Mouse (Mus musculus) kidney, adult 9 months (tissue): ENCODE results near the gene Habp2.
"Not testable (repeated sequence)": the region's sequence is repeated elsewhere in the genome, so short reads cannot be mapped to it uniquely, and the experiment has no call there.

Source experiments
- DNase-seq: peaks from one replicate; pipeline ENCODE4 v3.0.0; 2022

Gene Habp2

DNA sequence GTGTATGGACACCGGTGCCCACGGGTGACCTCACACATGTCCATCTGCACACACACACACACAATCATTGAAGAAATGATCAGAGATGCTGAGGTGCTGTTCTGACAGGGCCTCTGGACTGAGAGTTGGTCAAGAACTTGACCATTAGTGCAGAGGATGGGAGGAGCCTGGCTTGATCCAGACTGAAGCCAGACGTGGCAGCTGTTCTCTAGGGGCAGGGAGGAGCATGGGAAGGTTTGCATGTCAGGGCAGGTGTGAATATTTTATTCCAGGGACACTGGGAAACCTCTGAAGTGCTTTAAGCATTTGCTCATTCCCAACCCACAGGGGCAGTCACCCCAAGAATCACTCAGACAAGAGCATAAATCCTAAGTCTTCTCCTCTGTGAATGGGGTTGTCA lies 10.3 kb downstream of the Habp2 start:
- DNase-seq, result no peak

DNA sequence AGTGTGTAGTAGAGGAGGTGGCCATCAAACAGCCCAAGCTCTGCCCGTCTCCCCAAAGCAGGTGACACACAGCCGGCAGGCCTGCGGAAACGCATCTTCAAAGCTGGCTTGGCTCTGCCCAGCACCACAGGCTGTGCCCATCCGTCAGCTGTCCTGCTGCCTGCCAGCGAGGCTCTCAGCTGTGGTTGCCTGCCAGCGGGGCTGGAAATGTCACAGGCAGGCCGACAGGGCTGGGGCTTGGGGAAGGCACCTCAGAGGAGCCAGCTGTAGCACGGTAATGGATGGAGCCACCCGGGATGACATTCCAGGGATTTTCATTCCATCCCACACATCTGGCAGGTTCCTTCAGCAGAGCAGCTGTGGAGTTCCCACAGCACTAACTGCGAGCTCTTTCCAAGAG lies 13.9 kb downstream of the Habp2 start:
- DNase-seq, result no peak

DNA sequence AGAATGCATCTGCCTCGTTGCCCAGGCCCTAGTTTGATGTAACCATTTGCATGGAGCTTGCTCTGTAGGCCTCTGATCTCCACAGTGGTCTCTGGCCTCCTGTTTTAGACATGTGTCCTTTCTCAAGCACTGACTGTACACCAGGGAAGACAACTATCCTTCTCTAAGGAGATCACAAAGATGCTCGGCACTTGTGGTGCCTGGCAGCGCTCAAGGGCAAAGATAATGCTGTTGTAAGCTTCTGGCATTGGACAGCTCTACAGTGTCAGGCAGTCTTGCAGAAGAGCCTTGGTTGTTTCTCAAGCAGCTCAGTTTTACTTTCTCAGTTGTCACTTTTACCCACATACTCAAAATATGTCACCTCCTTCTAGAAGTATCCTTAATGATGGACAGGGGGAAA lies 29.6 kb downstream of the Habp2 start:
- no peak for DNase-seq

DNA sequence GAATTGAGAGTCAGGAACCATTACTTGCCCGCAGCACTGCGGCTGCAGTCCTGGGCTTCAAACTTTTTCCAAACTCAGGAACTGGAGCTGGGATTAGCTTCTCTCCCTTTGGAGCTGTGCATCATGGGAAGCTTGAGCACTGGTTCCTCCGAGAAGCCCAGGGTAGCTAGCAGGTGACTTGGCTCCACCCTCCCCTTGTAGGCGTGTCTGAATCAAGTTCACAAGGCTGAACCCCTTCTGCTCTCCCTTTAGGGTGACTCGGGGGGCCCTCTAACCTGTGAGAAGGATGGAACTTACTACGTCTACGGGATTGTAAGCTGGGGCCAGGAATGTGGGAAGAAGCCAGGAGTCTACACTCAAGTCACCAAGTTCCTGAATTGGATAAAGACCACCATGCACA lies 32.3 kb downstream of the Habp2 start:
- no peak for DNase-seq

DNA sequence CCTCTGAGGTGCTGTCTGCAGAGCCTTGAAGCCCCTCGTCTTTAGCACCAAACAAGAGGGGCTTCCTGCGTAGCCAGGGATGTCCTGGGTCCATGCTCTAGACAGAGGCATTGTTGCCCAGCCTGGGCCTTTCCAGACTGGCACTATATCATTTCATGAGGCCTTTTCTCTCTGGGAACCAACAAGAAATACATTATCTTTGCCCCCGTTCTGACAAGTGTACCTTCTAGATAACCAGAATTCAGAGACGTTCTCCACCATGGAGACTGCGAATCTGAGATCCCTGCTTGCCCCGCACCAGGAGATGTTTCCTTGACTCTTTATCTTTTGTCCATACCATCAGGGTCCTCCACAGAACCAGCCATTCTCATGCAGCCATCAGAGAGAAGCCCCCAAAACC lies 32.7 kb downstream of the Habp2 start:
- no peak for DNase-seq

DNA sequence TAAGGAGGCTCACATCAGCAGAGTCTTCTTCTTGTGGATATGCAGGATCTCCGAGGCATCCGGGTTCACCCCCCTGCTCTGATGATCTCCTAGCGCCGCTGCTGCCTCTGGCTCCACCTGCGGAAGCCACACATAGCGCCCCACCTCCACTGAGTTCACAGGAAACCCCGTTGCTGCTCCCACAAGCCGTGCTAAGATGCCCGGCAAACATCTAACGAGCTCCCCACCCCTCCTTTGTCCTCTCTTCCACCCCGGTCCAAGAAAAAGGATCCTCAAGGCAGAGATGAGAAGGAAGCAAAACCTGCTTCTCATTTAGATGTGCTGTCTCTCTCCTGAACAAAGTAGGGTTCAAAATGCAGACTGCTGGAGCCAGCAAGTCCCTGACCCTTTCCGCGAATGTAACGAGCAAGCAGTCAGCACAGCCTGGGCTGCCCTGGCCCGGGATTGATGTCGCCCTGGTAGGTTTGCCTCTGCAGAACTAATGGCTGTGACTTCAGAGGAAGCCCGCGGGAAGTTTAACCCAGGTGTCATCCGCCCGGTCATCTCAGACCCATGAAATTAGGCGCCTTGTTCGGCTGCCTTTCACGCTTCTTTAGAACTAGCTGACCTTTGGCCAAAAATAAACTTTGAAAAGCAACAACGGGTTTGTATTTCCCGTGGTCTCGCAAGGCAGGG lies 33.4 kb downstream of the Habp2 start:
- DNase-seq, result peak; percentile 57

DNA sequence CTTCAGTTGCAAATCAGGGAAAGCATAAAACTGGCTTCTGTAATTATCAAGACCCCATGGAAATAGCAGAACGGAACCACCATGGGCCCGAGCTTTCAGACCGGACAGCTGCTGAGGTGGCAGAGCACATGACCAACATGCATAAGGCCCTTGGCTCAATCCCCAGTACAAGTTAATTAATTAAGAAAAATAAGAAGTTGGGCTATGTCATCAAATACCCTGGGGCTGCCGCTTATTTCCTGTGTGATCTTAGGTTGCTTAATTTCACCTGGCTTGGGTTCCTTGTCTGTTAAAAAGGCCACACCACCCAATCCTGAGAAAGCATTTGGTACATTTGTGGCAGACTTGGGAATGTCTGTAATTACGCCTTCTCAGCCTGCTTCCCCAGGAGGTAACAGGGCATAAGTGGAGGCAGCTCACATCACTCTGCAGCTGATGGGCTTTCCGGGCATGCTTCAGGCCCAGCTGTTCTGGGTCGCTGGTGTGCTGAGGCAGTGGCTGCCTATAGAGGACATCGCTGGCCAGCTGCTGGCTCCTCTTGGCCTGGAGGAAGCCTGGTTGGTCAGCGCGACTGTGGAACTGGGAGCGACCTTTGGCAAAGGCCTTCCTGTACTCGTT lies 34.5 kb downstream of the Habp2 start:
- DNase-seq, result peak; percentile 65

DNA sequence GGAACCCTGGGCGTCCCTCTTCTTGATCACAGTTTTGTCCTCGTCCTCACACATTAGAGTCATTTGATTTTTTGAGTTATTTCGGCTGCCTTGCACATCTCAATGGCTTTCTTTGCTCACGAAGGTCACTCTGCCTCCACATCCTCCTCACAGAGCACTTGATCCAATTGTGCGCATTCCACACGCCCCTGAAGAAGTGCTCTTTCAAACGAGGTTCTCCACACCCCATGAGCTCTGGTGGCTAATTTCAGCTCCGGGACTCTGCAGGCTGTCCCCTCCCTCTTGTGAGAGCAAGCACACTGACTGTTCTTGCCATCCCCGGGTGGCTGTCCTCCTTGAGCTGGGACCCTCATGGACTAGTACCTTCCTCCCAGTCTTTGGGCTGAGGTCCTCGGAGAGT lies 38.7 kb downstream of the Habp2 start:
- DNase-seq, result no peak

DNA sequence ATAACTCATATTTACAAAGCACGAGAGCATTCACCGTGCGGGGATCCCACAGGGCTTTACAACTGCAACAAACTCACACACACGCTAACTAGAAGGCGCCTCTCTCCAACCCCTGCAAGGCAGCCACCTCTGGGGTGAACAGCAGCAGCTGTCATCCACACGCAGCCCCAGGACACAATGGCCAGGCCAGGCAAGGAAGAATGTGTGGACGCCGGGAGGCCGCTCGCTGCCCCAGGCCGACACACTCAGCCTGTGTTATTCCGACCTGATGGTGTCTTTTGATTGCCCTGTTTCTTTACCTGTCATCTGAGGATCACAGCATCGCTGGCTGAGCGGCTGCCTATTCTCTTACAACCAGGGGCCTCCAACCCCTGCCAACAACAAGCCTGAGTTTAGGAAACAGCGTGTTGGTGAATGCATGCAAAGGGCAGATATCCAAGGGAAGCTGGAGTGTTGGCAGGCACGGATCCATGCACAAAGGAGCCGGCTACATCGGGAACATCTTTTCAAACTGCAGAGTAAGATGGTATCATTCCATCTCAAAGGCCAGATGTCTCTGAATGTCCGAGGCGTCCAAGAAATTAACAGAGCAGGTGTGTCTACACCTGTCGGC lies 39.4 kb downstream of the Habp2 start:
- no peak for DNase-seq

DNA sequence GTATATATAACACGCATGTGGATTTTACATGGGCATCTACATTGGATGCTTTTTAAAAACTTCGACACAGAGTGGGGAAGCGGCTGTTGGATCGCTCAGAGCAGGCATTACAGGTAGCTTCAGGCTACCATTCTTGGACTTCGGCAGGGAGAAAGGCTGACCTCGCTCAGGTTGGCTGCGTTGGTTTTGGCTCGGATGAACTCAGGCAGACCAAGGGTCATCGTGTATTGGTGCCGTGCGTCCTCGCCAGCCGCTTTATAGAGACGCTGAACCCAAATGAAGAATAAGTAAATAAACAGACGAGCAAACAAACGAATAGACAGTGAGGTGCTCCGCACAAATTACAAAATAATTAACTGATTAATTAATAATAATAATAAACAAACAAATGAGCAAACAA lies 49.4 kb downstream of the Habp2 start:
- DNase-seq, result peak; percentile 83

DNA sequence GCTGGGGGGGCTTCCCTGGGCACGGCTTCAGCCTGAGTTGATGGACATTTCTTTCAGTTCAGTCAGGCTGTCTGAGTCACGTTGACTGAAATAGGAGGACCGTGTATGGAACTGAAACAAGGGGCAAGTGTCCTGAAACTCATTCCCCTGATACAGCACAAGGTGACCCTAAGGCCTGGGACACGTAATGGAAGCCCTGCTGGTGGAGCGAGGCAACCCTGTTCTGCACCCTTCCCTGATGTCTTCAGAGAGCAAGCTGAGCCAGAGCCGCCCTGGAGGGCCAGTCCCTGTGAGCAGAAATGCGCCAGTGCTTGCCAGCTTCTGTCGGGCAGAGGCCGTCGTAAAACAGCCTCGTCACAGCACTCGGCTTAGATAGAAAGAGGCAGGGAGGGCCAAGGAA lies 49.9 kb downstream of the Habp2 start:
- peak; percentile 59 for DNase-seq

DNA sequence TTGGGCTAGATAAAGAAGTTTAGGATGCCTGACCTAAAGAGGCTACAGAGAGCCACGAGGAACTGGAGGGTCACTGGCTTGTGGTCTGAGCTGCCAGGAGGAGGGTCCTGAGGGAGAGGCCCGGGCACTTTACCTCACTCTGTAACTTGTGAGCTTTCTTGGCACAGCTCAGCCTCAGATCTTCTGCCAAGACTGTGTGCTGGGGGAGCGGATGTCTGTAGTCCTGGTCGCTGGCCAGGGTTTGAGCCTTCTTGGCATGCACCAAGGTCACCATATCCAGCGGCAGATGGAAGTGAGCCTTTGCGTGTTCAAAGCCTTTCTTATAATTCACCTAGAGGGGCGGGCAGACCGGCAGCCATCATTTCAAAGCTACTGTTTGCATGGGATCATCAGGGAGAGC lies 55.1 kb downstream of the Habp2 start:
- DNase-seq, result peak; percentile 34

DNA sequence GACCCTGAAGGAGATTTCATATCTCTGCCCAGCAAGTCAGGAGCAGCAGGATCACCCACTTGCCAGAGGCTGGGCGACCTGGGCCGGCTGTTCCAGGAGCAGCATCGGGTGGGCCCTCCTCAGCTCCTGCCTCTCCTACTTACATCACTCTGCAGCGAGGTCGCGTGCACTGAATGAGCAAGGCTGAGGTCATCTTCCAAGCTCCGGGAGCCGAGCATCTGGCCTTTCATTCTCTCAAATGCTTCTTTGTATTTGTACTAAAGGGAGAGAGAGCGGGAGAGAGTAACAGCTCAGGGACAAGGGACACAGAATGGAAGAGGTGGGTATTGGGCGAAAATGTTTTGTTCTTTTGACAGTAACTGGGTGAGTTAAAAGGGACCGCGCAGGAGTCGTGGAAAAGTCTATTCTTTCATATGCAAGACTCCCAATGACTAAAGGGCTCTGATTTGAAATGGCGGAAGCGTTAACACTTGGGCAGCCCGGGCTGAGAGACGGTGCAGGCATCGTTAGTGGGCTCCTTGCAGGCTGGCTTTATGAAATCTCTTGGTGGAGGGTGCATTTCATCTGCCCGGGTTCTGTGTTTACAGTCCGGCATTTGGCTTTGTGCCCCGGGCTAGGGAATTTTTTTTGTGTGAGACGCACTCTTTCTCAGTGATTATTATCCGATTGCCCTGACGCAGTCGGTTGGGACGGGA lies 57.1 kb downstream of the Habp2 start:
- no peak for DNase-seq

DNA sequence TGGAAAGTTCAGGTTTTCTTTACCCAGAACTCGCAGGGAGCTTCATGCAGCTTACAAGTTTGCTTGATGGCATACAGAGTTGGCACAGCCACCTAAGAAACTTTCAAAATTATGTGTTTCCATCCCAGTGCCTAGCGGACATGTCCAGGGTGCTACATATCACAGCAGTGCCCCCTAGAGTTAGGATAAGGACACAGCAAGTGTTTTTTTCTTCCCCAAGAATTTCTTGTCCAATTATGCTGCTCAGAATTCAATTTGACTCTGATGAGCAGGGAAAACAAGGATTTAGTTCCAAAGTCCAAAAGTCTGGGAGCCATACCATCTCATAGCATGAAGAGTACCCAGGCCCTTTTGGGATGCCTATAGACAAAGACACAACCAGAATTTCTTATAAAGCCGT lies 59.1 kb downstream of the Habp2 start:
- DNase-seq, result peak; percentile 71

DNA sequence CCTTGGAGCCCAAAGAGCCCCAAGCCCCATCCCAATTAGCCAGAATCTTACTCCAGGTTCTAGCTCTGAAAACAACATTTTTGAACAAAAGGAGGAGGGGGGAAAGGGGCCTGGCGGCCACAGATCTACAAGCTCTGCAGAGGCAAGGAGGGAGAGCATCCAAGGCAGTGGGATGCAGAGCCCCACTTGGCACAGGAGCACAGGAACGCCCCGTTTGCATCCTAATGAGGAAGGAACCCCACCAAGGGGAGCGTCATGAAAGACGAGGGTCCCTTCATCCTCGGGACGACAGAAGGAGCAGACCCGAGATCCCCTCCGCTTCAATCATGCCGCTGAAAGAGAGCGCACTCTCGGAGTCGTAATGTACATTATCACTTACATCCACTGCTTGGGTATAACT lies 59.8 kb downstream of the Habp2 start:
- DNase-seq, result no peak

DNA sequence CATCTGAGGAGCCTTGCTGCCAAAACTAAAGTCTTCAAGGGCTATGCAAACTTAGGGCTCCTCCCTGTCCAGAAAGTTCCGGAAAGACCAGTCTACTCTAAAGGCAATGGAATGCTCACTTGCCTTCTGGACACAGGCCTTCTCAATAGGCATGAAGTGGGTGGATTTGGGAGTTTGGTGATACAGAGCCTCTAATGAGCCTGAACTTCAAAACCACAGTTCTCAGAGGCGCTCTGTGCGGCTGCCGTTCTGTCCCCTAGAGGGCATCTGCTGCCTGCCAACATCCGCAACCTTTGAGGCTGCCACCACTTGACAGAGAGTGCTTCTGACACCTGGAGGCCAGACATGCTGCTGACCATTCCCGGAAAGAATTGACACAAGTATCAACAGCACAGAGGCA lies 62.4 kb downstream of the Habp2 start:
- peak; percentile 45 for DNase-seq

DNA sequence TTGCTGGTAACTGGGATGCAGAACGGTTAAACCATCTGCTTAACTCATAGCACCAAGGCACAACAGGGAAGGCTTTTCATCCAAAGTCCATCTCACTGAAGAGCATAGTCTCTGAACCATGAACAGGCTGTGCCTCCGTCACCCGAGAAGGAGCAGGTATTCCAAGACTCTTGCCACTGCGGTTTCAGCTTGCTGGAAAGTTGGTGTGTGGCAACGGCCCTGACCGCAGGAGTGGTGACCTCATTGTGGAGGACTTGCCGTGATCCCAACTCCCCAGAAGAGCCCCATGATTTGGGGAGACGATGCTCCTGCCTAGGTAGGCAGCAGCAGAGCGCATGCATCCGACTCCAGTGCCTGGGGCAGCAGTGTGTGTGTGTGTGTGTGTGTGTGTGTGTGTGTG lies 66.8 kb downstream of the Habp2 start:
- DNase-seq, result peak; percentile 38

DNA sequence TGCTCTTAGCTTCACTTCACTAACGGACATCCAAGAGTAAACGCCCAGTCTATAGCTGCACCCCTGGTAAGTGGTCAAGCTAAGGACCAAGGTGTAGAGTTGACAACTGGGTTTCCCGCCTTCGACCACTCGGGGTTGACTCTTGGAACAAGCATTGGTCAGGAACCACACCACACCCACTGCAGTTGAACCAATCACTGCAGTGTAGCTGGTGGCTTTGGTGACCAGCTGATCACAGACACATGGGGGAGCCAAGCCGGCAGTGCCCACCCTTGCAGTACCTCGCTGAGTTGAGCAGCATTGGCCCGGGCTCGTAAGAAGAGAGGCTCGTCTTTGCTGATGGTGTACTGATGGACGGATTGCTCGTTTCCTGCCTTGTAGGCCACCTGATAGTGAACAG lies 68.3 kb downstream of the Habp2 start:
- DNase-seq, result no peak

DNA sequence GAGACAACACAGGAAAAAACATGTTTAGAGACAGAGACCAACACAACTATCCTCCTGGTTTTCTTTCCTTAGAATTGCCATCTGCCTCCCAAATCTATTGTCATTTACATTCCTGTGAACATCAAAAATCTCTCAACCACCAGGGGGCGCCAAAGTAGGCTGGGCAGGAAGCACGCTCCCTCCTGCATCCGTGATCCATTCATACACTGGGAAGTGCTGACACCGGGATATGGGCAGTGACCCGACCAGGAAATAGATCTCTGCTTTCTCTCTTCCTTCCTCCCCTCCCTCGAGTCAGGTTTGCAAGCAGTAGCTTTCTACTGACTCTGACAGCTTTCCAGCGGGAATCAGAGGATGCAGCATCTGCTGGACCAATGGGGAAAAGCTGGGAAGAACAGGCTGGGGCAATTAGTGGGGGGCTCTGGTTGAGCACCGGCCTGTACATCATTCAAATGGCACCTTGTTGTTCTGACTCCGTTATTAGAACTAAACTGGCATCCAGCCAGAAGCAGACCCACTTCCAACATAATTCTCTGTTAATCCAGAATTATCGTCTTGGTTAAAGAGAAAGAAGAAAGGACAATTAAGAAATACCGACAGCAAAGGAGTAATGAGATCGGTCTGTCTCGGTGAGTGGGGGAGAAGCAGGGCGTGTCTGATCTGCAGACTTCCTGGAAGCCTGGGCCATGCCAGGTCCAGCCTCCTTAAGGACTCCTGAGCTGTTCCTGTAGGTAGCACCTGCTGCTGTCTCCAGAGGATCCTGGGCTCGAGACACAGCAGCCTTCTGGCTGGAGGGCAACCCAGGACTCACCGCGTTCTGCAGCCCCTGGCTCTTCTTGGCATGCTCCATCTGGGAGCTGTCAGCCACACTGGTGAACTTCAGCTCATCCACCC lies 69.8 kb downstream of the Habp2 start:
- DNase-seq, result peak; percentile 74

DNA sequence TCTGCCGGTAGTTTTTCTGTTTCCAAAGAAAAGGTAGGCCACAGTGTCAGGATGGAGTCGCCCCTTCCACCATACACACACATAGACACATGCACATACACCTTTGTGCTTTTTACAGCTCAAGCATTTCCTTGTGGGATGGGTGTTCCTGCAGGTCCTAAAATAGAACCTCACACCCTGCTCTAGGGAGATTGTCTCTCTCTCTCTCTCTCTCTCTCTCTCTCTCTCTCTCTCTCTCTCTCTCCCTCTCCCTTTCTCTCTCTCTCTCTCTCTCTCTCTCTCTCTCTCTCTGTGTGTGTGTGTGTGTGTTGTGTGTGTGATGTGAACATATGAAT lies 70.4 kb downstream of the Habp2 start:
- not testable (repeated sequence) for DNase-seq

DNA sequence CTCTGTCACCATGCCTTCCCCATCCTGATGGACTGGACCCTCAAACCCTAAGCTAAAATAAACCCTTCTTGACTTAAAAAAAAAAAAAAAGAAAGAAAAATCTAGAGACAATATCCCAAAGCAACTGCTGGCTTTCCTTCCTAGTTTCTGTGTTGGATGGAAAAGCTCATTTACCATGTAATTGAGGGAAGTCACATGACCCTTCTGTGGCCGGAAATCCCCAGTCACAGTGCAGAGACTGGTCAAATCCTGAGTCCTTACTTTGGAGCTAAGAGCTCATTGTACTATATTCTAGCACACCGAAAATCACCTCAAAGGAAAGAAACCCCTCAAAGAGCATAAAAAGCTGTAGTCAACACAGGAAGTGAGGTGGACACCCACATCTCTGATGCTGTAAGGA lies 72.0 kb downstream of the Habp2 start:
- DNase-seq, result no peak

DNA sequence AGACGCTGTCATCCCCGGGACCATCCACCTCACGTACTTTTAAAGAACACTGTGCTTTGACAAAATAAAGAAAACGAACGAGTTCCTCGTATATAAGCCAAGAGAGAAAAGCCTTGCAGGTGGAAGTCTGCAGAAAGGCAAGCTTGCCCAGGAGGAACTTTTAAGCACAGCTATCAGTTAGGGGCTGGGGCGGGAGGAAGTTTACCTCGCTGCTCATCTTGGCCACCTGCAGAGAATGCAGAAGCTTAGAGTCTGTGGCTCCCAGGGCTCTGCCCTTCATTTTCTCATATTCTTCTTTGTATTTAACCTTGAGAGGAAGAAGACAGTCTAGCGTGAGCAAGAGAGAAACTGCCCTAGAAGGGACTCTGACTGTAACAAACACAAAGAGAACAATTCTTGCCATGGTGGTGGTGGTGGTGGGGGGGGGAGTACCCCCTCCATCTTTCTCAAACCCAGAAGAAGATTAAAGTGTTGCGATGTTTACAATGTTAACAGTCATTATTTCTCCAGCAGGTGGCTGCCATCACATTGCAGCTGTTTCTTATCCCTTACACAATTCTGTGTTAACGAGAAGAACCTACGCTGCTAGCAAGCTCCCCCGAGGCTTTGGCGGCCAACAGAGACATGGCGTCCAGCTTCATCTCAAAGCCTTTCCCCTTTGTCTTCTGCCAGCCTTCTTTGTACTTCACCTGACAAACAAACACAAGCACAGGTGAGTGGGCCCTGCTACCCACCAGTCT lies 77.0 kb downstream of the Habp2 start:
- DNase-seq, result no peak
